Mouse (Mus musculus) heart, embryonic 13.5 days (tissue): ENCODE results near the gene Zfp169. TPM values are rescaled to one million over a fixed set of nuclear protein-coding genes. Genes with fewer than 3 reads are reported as not detected.

Experiments used
- ATAC-seq: fragments of 200-750 bp; cut with Nextera tagmentation; 2 replicates; pipeline ENCODE4 v1.8.0; 2017; ENCODE audit warnings: moderate TSS enrichment; ENCODE audit not compliant: insufficient number of reproducible peaks, low FRiP score, low TSS enrichment; ENCODE audit errors: extremely low read depth
- H3K27ac ChIP-seq: fragments of 300-500 bp; sonication (generic); replicated peaks from 2 replicates; pipeline ENCODE4 v1.5.1; 2015; ENCODE audit warnings: moderate library complexity, mild to moderate bottlenecking, inconsistent platforms
- H3K27me3 ChIP-seq: fragments of 300-500 bp; sonication (generic); replicated peaks from 2 replicates; pipeline ENCODE4 v1.6.1; 2015; ENCODE audit warnings: mild to moderate bottlenecking, inconsistent platforms
- H3K36me3 ChIP-seq: fragments of 300-500 bp; sonication (generic); 2 replicates; pipeline ENCODE4 v1.6.1; 2015; ENCODE audit warnings: mild to moderate bottlenecking, inconsistent platforms
- H3K4me1 ChIP-seq: fragments of 300-500 bp; sonication (generic); 2 replicates; pipeline ENCODE4 v1.6.1; 2015; ENCODE audit warnings: inconsistent platforms
- H3K4me2 ChIP-seq: fragments of 300-500 bp; sonication (generic); 2 replicates; pipeline ENCODE4 v1.6.1; 2015; ENCODE audit warnings: inconsistent platforms, mild to moderate bottlenecking, moderate library complexity
- H3K4me3 ChIP-seq: fragments of 300-500 bp; sonication (generic); 2 replicates; pipeline ENCODE4 v1.5.1; 2015; ENCODE audit warnings: moderate library complexity, mild to moderate bottlenecking, inconsistent platforms
- H3K9ac ChIP-seq: fragments of 300-500 bp; sonication (generic); 2 replicates; pipeline ENCODE4 v1.6.1; 2015; ENCODE audit warnings: inconsistent platforms, mild to moderate bottlenecking, moderate library complexity
- H3K9me3 ChIP-seq: fragments of 300-500 bp; sonication (generic); 2 replicates; pipeline ENCODE4 v1.6.1; 2016; ENCODE audit warnings: inconsistent platforms
- WGBS: fragments of 180-500 bp; shearing (Covaris S2); methylation state at CpG from one replicate; pipeline ENCODE4 v1.1.7; 2015; ENCODE audit warnings: mixed read lengths; 5-methylcytosine and 5-hydroxymethylcytosine counted together
- polyA plus RNA-seq: library from polyadenylated mRNA; unstranded; fragments of >200 nt; fragmentation: Nextera tagmentation; extraction: Ambion mirVana; gene quantifications from 2 replicates; pipeline ENCODE4 v1.2.1, GENCODE M21; 2015

The Zfp169 gene
- polyA plus RNA-seq, 1 experiment from 2014 or later = 2.7 TPM

GRCm38 (mm10) chr13:48515861-48516260, 2.6 kb upstream of the Zfp169 start:
- H3K4me1 ChIP-seq = peaks cover 11% of the 10 kb centered on the region
- no peaks in the 10 kb centered on the region for H3K27me3 ChIP-seq
- 80% methylated on average over 4 of the region's 4 CpGs for WGBS
- H3K36me3 ChIP-seq = no peaks in the 10 kb centered on the region
- H3K9me3 ChIP-seq = peaks cover 7% of the 10 kb centered on the region
- no peak for ATAC-seq
- H3K4me2 ChIP-seq = no peak overlapping the region
- H3K27ac ChIP-seq = no peak overlapping the region
- no peak overlapping the region for H3K4me3 ChIP-seq
- H3K9ac ChIP-seq = no peak overlapping the region

GRCm38 (mm10) chr13:48508661-48509060, 4.6 kb downstream of the Zfp169 start:
- Histone ChIP-seq H3K36me3 (peaks cover 30% of the 10 kb centered on the region), H3K4me2 (no peak overlapping the region), H3K9me3 (no peaks in the 10 kb centered on the region), H3K9ac (no peak overlapping the region), H3K4me1 (peaks cover 11% of the 10 kb centered on the region), H3K4me3 (no peak overlapping the region), H3K27me3 (no peaks in the 10 kb centered on the region), H3K27ac (no peak overlapping the region)
- ATAC-seq = no peak
- WGBS = 70% methylated on average over 9 of the region's 9 CpGs

GRCm38 (mm10) chr13:48502422-48502821, 10.8 kb downstream of the Zfp169 start:
- Histone ChIP-seq H3K4me3 (no peak overlapping the region), H3K9me3 (no peaks in the 10 kb centered on the region), H3K27ac (no peak overlapping the region), H3K4me1 (0 out of 2 replicates have a peak, but pooled peaks cover 9% of the 10 kb centered on the region), H3K9ac (no peak overlapping the region), H3K36me3 (peaks cover 56% of the 10 kb centered on the region), H3K27me3 (no peaks in the 10 kb centered on the region), H3K4me2 (no peak overlapping the region)
- WGBS = 67% methylated on average over 5 of the region's 5 CpGs
- no peak for ATAC-seq

GRCm38 (mm10) chr13:48498676-48499075, 14.6 kb downstream of the Zfp169 start:
- ATAC-seq = no peak
- H3K27ac ChIP-seq = 0 out of 2 replicates have a peak overlapping the region, but pooled peaks have one; percentile 6
- H3K4me2 ChIP-seq = no peak overlapping the region
- H3K9me3 ChIP-seq = peaks cover 15% of the 10 kb centered on the region
- no peaks in the 10 kb centered on the region for H3K27me3 ChIP-seq
- WGBS = 66% methylated on average over 4 of the region's 4 CpGs
- no peak overlapping the region for H3K9ac ChIP-seq
- no peak overlapping the region for H3K4me3 ChIP-seq
- peaks cover 11% of the 10 kb centered on the region for H3K4me1 ChIP-seq
- H3K36me3 ChIP-seq = peaks cover 49% of the 10 kb centered on the region

GRCm38 (mm10) chr13:48497693-48498221, 15.5 kb downstream of the Zfp169 start:
- Histone ChIP-seq H3K4me1 (peaks cover 18% of the 10 kb centered on the region), H3K4me2 (peak overlapping the region; percentile 41), H3K27ac (no peak overlapping the region), H3K36me3 (peaks cover 42% of the 10 kb centered on the region), H3K9ac (no peak overlapping the region), H3K9me3 (peaks cover 15% of the 10 kb centered on the region), H3K4me3 (peak overlapping the region; percentile 24; the same call in 1 of the 2 replicates), H3K27me3 (no peaks in the 10 kb centered on the region)
- 21% methylated on average over 15 of the region's 15 CpGs for WGBS
- ATAC-seq = no peak

- Histone ChIP-seq H3K4me3 (no peak overlapping the region), H3K36me3 (peaks cover 69% of the 10 kb centered on the region), H3K4me1 (peaks cover 24% of the 10 kb centered on the region), H3K27me3 (no peaks in the 10 kb centered on the region), H3K9me3 (peaks cover 15% of the 10 kb centered on the region), H3K9ac (0 out of 2 replicates have a peak overlapping the region, but pooled peaks have one; percentile 44), H3K27ac (peak overlapping the region; percentile 80), H3K4me2 (peak overlapping the region; percentile 40; the same call in 1 of the 2 replicates)
- ATAC-seq = no peak; the same call in 1 of the 2 replicates
- WGBS = 36% methylated on average over 4 of the region's 5 CpGs
These were observed 20.1 kb downstream of the Zfp169 start for GRCm38 (mm10) chr13:48493183-48493582.

- H3K4me2 ChIP-seq = no peak overlapping the region
- H3K4me1 ChIP-seq = peaks cover 19% of the 10 kb centered on the region
- H3K4me3 ChIP-seq = no peak overlapping the region
- 85% methylated on average over 35 of the region's 35 CpGs for WGBS
- peaks cover 65% of the 10 kb centered on the region for H3K36me3 ChIP-seq
- ATAC-seq = no peak
- no peak overlapping the region for H3K27ac ChIP-seq
- H3K27me3 ChIP-seq = no peaks in the 10 kb centered on the region
- peaks cover 11% of the 10 kb centered on the region for H3K9me3 ChIP-seq
- H3K9ac ChIP-seq = no peak overlapping the region
These were observed 22.7 kb downstream of the Zfp169 start for GRCm38 (mm10) chr13:48490396-48491182.

GRCm38 (mm10) chr13:48483606-48484005, 29.6 kb downstream of the Zfp169 start:
- Histone ChIP-seq H3K4me2 (no peak overlapping the region), H3K27me3 (no peaks in the 10 kb centered on the region), H3K9ac (no peak overlapping the region), H3K9me3 (no peaks in the 10 kb centered on the region), H3K4me3 (no peak overlapping the region), H3K4me1 (no peaks in the 10 kb centered on the region), H3K36me3 (peaks cover 29% of the 10 kb centered on the region), H3K27ac (no peak overlapping the region)
- WGBS = 90% methylated on average over 4 of the region's 4 CpGs
- ATAC-seq = no peak

- Histone ChIP-seq H3K9me3 (no peaks in the 10 kb centered on the region), H3K9ac (no peak overlapping the region), H3K27me3 (peaks cover 12% of the 10 kb centered on the region; the same call in 1 of the 2 replicates), H3K4me2 (no peak overlapping the region), H3K36me3 (no peaks in the 10 kb centered on the region), H3K4me1 (no peaks in the 10 kb centered on the region), H3K4me3 (no peak overlapping the region), H3K27ac (no peak overlapping the region)
- WGBS = 52% methylated on average over 15 of the region's 15 CpGs
- ATAC-seq = no peak
These were observed 44.5 kb downstream of the Zfp169 start for GRCm38 (mm10) chr13:48468656-48469180.

- H3K4me3 ChIP-seq = no peak overlapping the region
- WGBS = 56% methylated on average over 10 of the region's 10 CpGs
- H3K27me3 ChIP-seq = peaks cover 12% of the 10 kb centered on the region; the same call in 1 of the 2 replicates
- no peak for ATAC-seq
- H3K36me3 ChIP-seq = no peaks in the 10 kb centered on the region
- no peak overlapping the region for H3K9ac ChIP-seq
- no peaks in the 10 kb centered on the region for H3K4me1 ChIP-seq
- no peak overlapping the region for H3K4me2 ChIP-seq
- H3K27ac ChIP-seq = no peak overlapping the region
- H3K9me3 ChIP-seq = no peaks in the 10 kb centered on the region
These were observed 47.1 kb downstream of the Zfp169 start for GRCm38 (mm10) chr13:48466186-48466585.

GRCm38 (mm10) chr13:48464170-48464569, 49.1 kb downstream of the Zfp169 start:
- no peak overlapping the region for H3K4me3 ChIP-seq
- 15% methylated on average over 4 of the region's 4 CpGs for WGBS
- no peaks in the 10 kb centered on the region for H3K4me1 ChIP-seq
- H3K36me3 ChIP-seq = no peaks in the 10 kb centered on the region
- no peak overlapping the region for H3K4me2 ChIP-seq
- no peak overlapping the region for H3K9ac ChIP-seq
- no peak for ATAC-seq
- H3K9me3 ChIP-seq = no peaks in the 10 kb centered on the region
- peaks cover 12% of the 10 kb centered on the region; the same call in 1 of the 2 replicates for H3K27me3 ChIP-seq
- no peak overlapping the region for H3K27ac ChIP-seq
